ENCODE assay signal across 16 mouse cellular contexts in the genomic region with DNA sequence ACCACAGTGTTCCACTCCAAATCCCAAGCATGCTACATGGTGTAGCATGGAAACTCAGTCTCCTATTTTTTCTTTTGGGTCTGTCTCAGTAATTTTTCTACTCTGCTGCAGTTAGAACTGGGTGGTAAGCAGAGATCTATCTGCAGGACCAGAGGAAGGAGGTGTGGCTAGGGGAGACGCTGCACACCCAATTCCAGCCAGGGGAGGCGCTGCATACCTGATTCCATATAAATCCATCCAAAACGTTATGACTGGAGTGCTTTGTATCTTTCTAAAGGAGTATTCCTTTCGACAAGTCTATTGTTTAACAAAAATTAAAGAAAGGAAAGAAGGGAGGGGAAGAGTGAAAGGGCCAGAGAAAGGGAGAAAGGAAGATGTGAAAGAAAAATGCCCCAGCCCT.
DNase-seq lines count a peak whose midpoint lies in the region; ATAC-seq and TF ChIP-seq lines count a peak whose summit lies in the region.
"Had no signal": no experiment of that assay in that cellular context is flagged by ENCODE, and none has a peak within 500 bp of the region (broad histone marks: within the 10 kb centered on the region; RNA-seq: fewer than 3 reads in every experiment).

No protein-coding gene starts in this region.

- H3K27me3 ChIP-seq in liver, embryonic 14.5 days (ENCODE audit: control insufficient read depth, insufficient read depth, low read length) = no peaks in the 10 kb centered on the region
- H3K27me3 ChIP-seq in liver, embryonic 12.5 days (replicated peaks) = no peaks in the 10 kb centered on the region
- no peaks in the 10 kb centered on the region for H3K27me3 ChIP-seq in E14TG2a.4 (ENCODE audit: insufficient read depth, low read length)
- H3K27me3 ChIP-seq in kidney, embryonic 16.5 days (ENCODE audit: insufficient read depth, low read length) = no peaks in the 10 kb centered on the region
- H3K27me3 ChIP-seq: limb, embryonic 12.5 days had no signal

- no peak overlapping the region for H3K4me2 ChIP-seq in liver, embryonic 14.5 days (ENCODE audit: low read depth)
- H3K4me2 ChIP-seq in liver, embryonic 12.5 days = no peak overlapping the region
- H3K4me2 ChIP-seq in kidney, embryonic 16.5 days (replicated peaks; ENCODE audit: low read depth, low read length) = no peak overlapping the region
- H3K4me2 ChIP-seq: limb, embryonic 12.5 days had no signal

- no peak overlapping the region for H3K27ac ChIP-seq in liver, embryonic 14.5 days
- no peak overlapping the region for H3K27ac ChIP-seq in liver, embryonic 12.5 days
- no peak overlapping the region for H3K27ac ChIP-seq in kidney, embryonic 16.5 days (ENCODE audit: low read length)

- H3K9me3 ChIP-seq in liver, embryonic 14.5 days (ENCODE audit: control insufficient read depth, low read length) = no peaks in the 10 kb centered on the region
- H3K9me3 ChIP-seq in liver, embryonic 12.5 days (replicated peaks) = no peaks in the 10 kb centered on the region
- no peaks in the 10 kb centered on the region for H3K9me3 ChIP-seq in E14TG2a.4 (ENCODE audit: low read length)
- no peaks in the 10 kb centered on the region for H3K9me3 ChIP-seq in kidney, embryonic 16.5 days (ENCODE audit: low read length)
- H3K9me3 ChIP-seq: limb, embryonic 12.5 days; megakaryocyte, embryonic 14.5 days had no signal

- no peak overlapping the region for H3K9ac ChIP-seq in liver, embryonic 14.5 days (replicated peaks)
- H3K9ac ChIP-seq in liver, embryonic 12.5 days = no peak overlapping the region
- no peak overlapping the region for H3K9ac ChIP-seq in kidney, embryonic 16.5 days (replicated peaks; ENCODE audit: low read length)
- H3K9ac ChIP-seq: limb, embryonic 12.5 days had no signal

- no peaks in the 10 kb centered on the region for H3K36me3 ChIP-seq in liver, embryonic 14.5 days (replicated peaks; ENCODE audit: control insufficient read depth, insufficient read depth, low read depth)
- H3K36me3 ChIP-seq in liver, embryonic 12.5 days = no peaks in the 10 kb centered on the region
- no peaks in the 10 kb centered on the region for H3K36me3 ChIP-seq in E14TG2a.4 (ENCODE audit: insufficient read depth, low read length)
- H3K36me3 ChIP-seq in kidney, embryonic 16.5 days (ENCODE audit: insufficient read depth, low read length) = no peaks in the 10 kb centered on the region
- H3K36me3 ChIP-seq: limb, embryonic 12.5 days had no signal

- no peak overlapping the region for H3K4me3 ChIP-seq in liver, embryonic 14.5 days (ENCODE audit: insufficient read depth in 1 of 2, low read depth in 2 of 2, low read length in 2 of 2)
- H3K4me3 ChIP-seq in liver, embryonic 12.5 days = no peak overlapping the region
- no peak overlapping the region for H3K4me3 ChIP-seq in E14TG2a.4 (replicated peaks; ENCODE audit: low read length)
- no peak overlapping the region for H3K4me3 ChIP-seq in kidney, embryonic 16.5 days (ENCODE audit: low read length)
- H3K4me3 ChIP-seq: limb, embryonic 12.5 days; megakaryocyte, embryonic 14.5 days had no signal

- no peak for ATAC-seq in liver, embryonic 14.5 days (ENCODE audit: insufficient read depth)
- ATAC-seq in liver, embryonic 12.5 days = no peak
- ATAC-seq in common myeloid progenitor, adult 5-6 weeks (replicated peaks; ENCODE audit: low read depth, poor library complexity, severe bottlenecking) = peak; percentile 46; the same call in 1 of the 2 replicates
- no peak for ATAC-seq in erythroid progenitor cell, adult 5-6 weeks (replicated peaks; ENCODE audit: low FRiP score, poor library complexity, severe bottlenecking)
- no peak for ATAC-seq in kidney, embryonic 16.5 days (ENCODE audit: low FRiP score, low TSS enrichment)

- H3K4me1 ChIP-seq in liver, embryonic 14.5 days (replicated peaks; ENCODE audit: control insufficient read depth in 2 of 2, insufficient read depth in 2 of 2, low read length in 1 of 2) = no peaks in the 10 kb centered on the region
- no peaks in the 10 kb centered on the region for H3K4me1 ChIP-seq in liver, embryonic 12.5 days
- H3K4me1 ChIP-seq in E14TG2a.4 (replicated peaks; ENCODE audit: low read depth, low read length) = peaks cover 18% of the 10 kb centered on the region
- no peaks in the 10 kb centered on the region for H3K4me1 ChIP-seq in kidney, embryonic 16.5 days (ENCODE audit: insufficient read depth, low read length)

- 0 out of 2 replicates have a peak, but pooled peaks have one; percentile 41 for TF ChIP-seq CTCF in liver, embryonic 14.5 days (IDR thresholded peaks at IDR 0.05; ENCODE audit: low read depth)
- peak; percentile 58 for TF ChIP-seq CTCF in E14TG2a.4 (conservative IDR thresholded peaks at IDR 0.05; ENCODE audit: low read length)

- DNase-seq in heart, adult 11 months = peak; percentile 52
- no peak for DNase-seq in heart, adult 18-20 months
- no peak for DNase-seq in liver, embryonic 14.5 days (ENCODE audit: low read depth in 3 of 3, low spot score in 3 of 3)
- DNase-seq: adrenal gland, adult 2 months; cerebellum, adult 18-20 months; gastrocnemius, postnatal 25 days; heart, postnatal 36 days; right cerebral cortex, postnatal 25 days; thymus, adult 18-20 months had no signal

- TF ChIP-seq EP300 in liver, embryonic 14.5 days (IDR thresholded peaks at IDR 0.05; ENCODE audit: low read depth) = no peak

- WGBS in liver, embryonic 14.5 days (ENCODE audit: insufficient replicate concordance) = 33% methylated on average over 4 of the region's 4 CpGs
- WGBS in liver, embryonic 12.5 days (ENCODE audit: insufficient replicate concordance) = 37% methylated on average over 4 of the region's 4 CpGs
- 59% methylated on average over 4 of the region's 4 CpGs for WGBS in kidney, embryonic 16.5 days
